In genomic region chr7:140333717-140334116, GRCm38 (mm10) we compare ENCODE assay signal across 26 mouse cellular contexts. TPM values are rescaled to one million over a fixed set of nuclear protein-coding genes. Genes with fewer than 3 reads are reported as not detected.
A peak's percentile ranks its signal among the peaks of the same experiment; 100 is the strongest.
DNase-seq lines count a peak whose midpoint lies in the region; ATAC-seq lines count a peak whose summit lies in the region.
"Had no signal": no experiment of that assay in that cellular context is flagged by ENCODE, and none has a peak within 500 bp of the region (broad histone marks: within the 10 kb centered on the region; RNA-seq: fewer than 3 reads in every experiment).

TSS of gene Olfr527 (plus strand) at chr7:140334017.

- no peak within 1 kb of the TSS for H3K4me2 ChIP-seq in midbrain, embryonic 14.5 days (ENCODE audit: low read length)
- no peak within 1 kb of the TSS for H3K4me2 ChIP-seq in midbrain, embryonic 13.5 days (replicated peaks)
- no peak within 1 kb of the TSS for H3K4me2 ChIP-seq in hindbrain, embryonic 11.5 days (replicated peaks; ENCODE audit: low read depth, low read length)
- H3K4me2 ChIP-seq: embryonic facial prominence, embryonic 12.5 days; embryonic facial prominence, embryonic 15.5 days; forebrain, embryonic 13.5 days; forebrain, embryonic 15.5 days had no signal

- H3K9ac ChIP-seq in midbrain, embryonic 14.5 days (replicated peaks; ENCODE audit: low read length) = no peak within 1 kb of the TSS
- H3K9ac ChIP-seq in midbrain, embryonic 13.5 days (replicated peaks) = no peak within 1 kb of the TSS
- H3K9ac ChIP-seq in hindbrain, embryonic 11.5 days (ENCODE audit: low read depth, low read length) = no peak within 1 kb of the TSS
- H3K9ac ChIP-seq: embryonic facial prominence, embryonic 12.5 days; embryonic facial prominence, embryonic 15.5 days; forebrain, embryonic 13.5 days; forebrain, embryonic 15.5 days; forebrain, postnatal 0 days had no signal

- WGBS in midbrain, embryonic 14.5 days = 82% methylated on average over 2 of the region's 2 CpGs
- 67% methylated on average over 2 of the region's 2 CpGs for WGBS in midbrain, embryonic 13.5 days
- WGBS in embryonic facial prominence, embryonic 10.5 days = 52% methylated on average over 2 of the region's 2 CpGs
- WGBS in hindbrain, embryonic 11.5 days = 83% methylated on average over 2 of the region's 2 CpGs
- 83% methylated on average over 2 of the region's 2 CpGs for WGBS in forebrain, embryonic 10.5 days

- no peak within 1 kb of the TSS for H3K27ac ChIP-seq in midbrain, embryonic 14.5 days (replicated peaks; ENCODE audit: low read depth, low read length)
- no peak within 1 kb of the TSS for H3K27ac ChIP-seq in midbrain, embryonic 13.5 days
- H3K27ac ChIP-seq in embryonic facial prominence, embryonic 10.5 days (replicated peaks) = no peak within 1 kb of the TSS
- no peak within 1 kb of the TSS for H3K27ac ChIP-seq in hindbrain, embryonic 11.5 days (ENCODE audit: low read depth, low read length)
- no peak within 1 kb of the TSS for H3K27ac ChIP-seq in forebrain, embryonic 10.5 days
- H3K27ac ChIP-seq: embryonic facial prominence, embryonic 12.5 days; embryonic facial prominence, embryonic 15.5 days; forebrain, embryonic 13.5 days; forebrain, embryonic 15.5 days had no signal

- no peaks in the 10 kb centered on the region for H3K9me3 ChIP-seq in midbrain, embryonic 14.5 days (ENCODE audit: control insufficient read depth, low read length)
- H3K9me3 ChIP-seq in midbrain, embryonic 13.5 days = no peaks in the 10 kb centered on the region
- H3K9me3 ChIP-seq in embryonic facial prominence, embryonic 10.5 days = no peaks in the 10 kb centered on the region
- H3K9me3 ChIP-seq in hindbrain, embryonic 11.5 days (ENCODE audit: control insufficient read depth, low read length) = no peaks in the 10 kb centered on the region
- no peaks in the 10 kb centered on the region for H3K9me3 ChIP-seq in forebrain, embryonic 10.5 days
- H3K9me3 ChIP-seq: embryonic facial prominence, embryonic 12.5 days; embryonic facial prominence, embryonic 15.5 days; forebrain, embryonic 13.5 days; forebrain, embryonic 15.5 days; G1E had no signal

- H3K4me1 ChIP-seq in midbrain, embryonic 14.5 days (ENCODE audit: control insufficient read depth, insufficient read depth, low read length) = no peaks in the 10 kb centered on the region
- H3K4me1 ChIP-seq in midbrain, embryonic 13.5 days (replicated peaks) = no peaks in the 10 kb centered on the region
- 0 out of 2 replicates have a peak, but pooled peaks cover 5% of the 10 kb centered on the region for H3K4me1 ChIP-seq in embryonic facial prominence, embryonic 10.5 days
- H3K4me1 ChIP-seq in hindbrain, embryonic 11.5 days (replicated peaks; ENCODE audit: control insufficient read depth, insufficient read depth, low read length) = no peaks in the 10 kb centered on the region
- no peaks in the 10 kb centered on the region for H3K4me1 ChIP-seq in forebrain, embryonic 10.5 days
- H3K4me1 ChIP-seq: embryonic facial prominence, embryonic 12.5 days; embryonic facial prominence, embryonic 15.5 days; forebrain, embryonic 13.5 days; forebrain, embryonic 15.5 days had no signal

- no peaks in the 10 kb centered on the region for H3K36me3 ChIP-seq in midbrain, embryonic 14.5 days (ENCODE audit: control insufficient read depth, insufficient read depth, low read length)
- no peaks in the 10 kb centered on the region for H3K36me3 ChIP-seq in midbrain, embryonic 13.5 days
- H3K36me3 ChIP-seq in embryonic facial prominence, embryonic 10.5 days (replicated peaks) = no peaks in the 10 kb centered on the region
- H3K36me3 ChIP-seq in hindbrain, embryonic 11.5 days (ENCODE audit: control insufficient read depth, insufficient read depth, low read length) = no peaks in the 10 kb centered on the region
- no peaks in the 10 kb centered on the region for H3K36me3 ChIP-seq in forebrain, embryonic 10.5 days (replicated peaks)
- H3K36me3 ChIP-seq: embryonic facial prominence, embryonic 12.5 days; embryonic facial prominence, embryonic 15.5 days; forebrain, embryonic 15.5 days; G1E had no signal

- H3K27me3 ChIP-seq in midbrain, embryonic 14.5 days (ENCODE audit: control insufficient read depth, insufficient read depth, low read length) = no peaks in the 10 kb centered on the region
- no peaks in the 10 kb centered on the region for H3K27me3 ChIP-seq in midbrain, embryonic 13.5 days
- H3K27me3 ChIP-seq in embryonic facial prominence, embryonic 10.5 days (replicated peaks; ENCODE audit: low read depth, poor library complexity, severe bottlenecking) = no peaks in the 10 kb centered on the region
- H3K27me3 ChIP-seq in hindbrain, embryonic 11.5 days (ENCODE audit: control insufficient read depth, insufficient read depth, low read length) = no peaks in the 10 kb centered on the region
- H3K27me3 ChIP-seq in forebrain, embryonic 10.5 days (ENCODE audit: poor library complexity, severe bottlenecking) = no peaks in the 10 kb centered on the region
- H3K27me3 ChIP-seq: embryonic facial prominence, embryonic 12.5 days; embryonic facial prominence, embryonic 15.5 days; forebrain, embryonic 13.5 days; forebrain, embryonic 15.5 days; Patski had no signal

- no peak for ATAC-seq in midbrain, embryonic 14.5 days (ENCODE audit: low FRiP score, low TSS enrichment)
- ATAC-seq in midbrain, embryonic 13.5 days = no peak
- ATAC-seq in hindbrain, embryonic 11.5 days (ENCODE audit: low FRiP score) = no peak
- ATAC-seq: activated CD4-positive, CD25-positive, alpha-beta regulatory T cell, adult 4 months; forebrain, embryonic 13.5 days; forebrain, embryonic 15.5 days; forebrain, postnatal 0 days; Patski had no signal

- no peak within 1 kb of the TSS for H3K4me3 ChIP-seq in midbrain, embryonic 14.5 days (replicated peaks; ENCODE audit: low read depth, low read length)
- H3K4me3 ChIP-seq in midbrain, embryonic 13.5 days (replicated peaks) = no peak within 1 kb of the TSS
- no peak within 1 kb of the TSS for H3K4me3 ChIP-seq in embryonic facial prominence, embryonic 10.5 days
- no peak within 1 kb of the TSS for H3K4me3 ChIP-seq in hindbrain, embryonic 11.5 days (ENCODE audit: low read depth, low read length)
- H3K4me3 ChIP-seq in forebrain, embryonic 10.5 days = no peak within 1 kb of the TSS
- H3K4me3 ChIP-seq: embryonic facial prominence, embryonic 12.5 days; embryonic facial prominence, embryonic 15.5 days; erythroblast, embryonic 14.5 days; forebrain, embryonic 13.5 days; forebrain, embryonic 15.5 days had no signal

- DNase-seq in midbrain, embryonic 14.5 days = peak; percentile 1
- peak; percentile 8 for DNase-seq in embryonic facial prominence, embryonic 10.5 days (ENCODE audit: low spot score)
- no peak for DNase-seq in hindbrain, embryonic 11.5 days (ENCODE audit: low spot score)
- no peak for DNase-seq in forebrain, embryonic 10.5 days (ENCODE audit: extremely low spot score, low spot score)
- DNase-seq: adrenal gland, adult 8-10 months; adrenal gland, postnatal 14 days; adrenal gland, postnatal 36 days; cerebellum, adult 11 months; cerebellum, adult 18-20 months; cerebellum, adult 8-10 months; cerebellum, adult 9-11 months; cerebellum, postnatal 14 days; cerebellum, postnatal 36 days; embryo, embryonic 11 days; forebrain, postnatal 0 days had no signal

RNA-seq across cellular contexts. Expression of gene Olfr527, which starts in this region (rescaled TPM):
- not detected in 2 replicates for polyA plus RNA-seq in midbrain, embryonic 14.5 days (2014; fragmentation: Nextera tagmentation; extraction: Ambion mirVana)
- polyA plus RNA-seq in midbrain, embryonic 13.5 days (2015; fragmentation: Nextera tagmentation; extraction: Ambion mirVana) = not detected in 2 replicates
- polyA plus RNA-seq in embryonic facial prominence, embryonic 10.5 days (2016; fragmentation: Nextera tagmentation; extraction: Ambion mirVana) = not detected in 2 replicates
- not detected in 2 replicates for polyA plus RNA-seq in hindbrain, embryonic 11.5 days (2014; fragmentation: Nextera tagmentation; extraction: Ambion mirVana)
- not detected in 2 replicates for polyA plus RNA-seq in forebrain, embryonic 10.5 days (2016; fragmentation: Nextera tagmentation; extraction: Ambion mirVana)
- polyA plus RNA-seq: C2C12; embryonic facial prominence, embryonic 12.5 days; erythroblast, embryonic 14.5 days; forebrain, embryonic 11.5 days; forebrain, embryonic 13.5 days; forebrain, embryonic 15.5 days; forebrain, postnatal 0 days; G1E; Patski had no signal

Comparison
In these comparisons a context has a peak if more than half of its experiments do, and no peak if none do; other contexts are left out.
1. Peak in DNase-seq in midbrain, embryonic 14.5 days; RNA of the gene not detected or under 1 TPM.
2. Peak in DNase-seq in embryonic facial prominence, embryonic 10.5 days; RNA of the gene not detected or under 1 TPM.